Mouse (Mus musculus) lung, adult 18-20 months (tissue): Measurements from ENCODE around the gene Zfp324.
A peak's percentile ranks its signal among the peaks of the same experiment; 100 is the strongest.
"Not testable (repeated sequence)": the region's sequence is repeated elsewhere in the genome, so short reads cannot be mapped to it uniquely, and the experiment has no call there.

Experiments
- DNase-seq, 2 experiments: peaks; one replicate each; pipeline ENCODE4 v3.0.0; 2022; ENCODE audit warnings: mixed read lengths in 2 of 2

Gene Zfp324

DNA sequence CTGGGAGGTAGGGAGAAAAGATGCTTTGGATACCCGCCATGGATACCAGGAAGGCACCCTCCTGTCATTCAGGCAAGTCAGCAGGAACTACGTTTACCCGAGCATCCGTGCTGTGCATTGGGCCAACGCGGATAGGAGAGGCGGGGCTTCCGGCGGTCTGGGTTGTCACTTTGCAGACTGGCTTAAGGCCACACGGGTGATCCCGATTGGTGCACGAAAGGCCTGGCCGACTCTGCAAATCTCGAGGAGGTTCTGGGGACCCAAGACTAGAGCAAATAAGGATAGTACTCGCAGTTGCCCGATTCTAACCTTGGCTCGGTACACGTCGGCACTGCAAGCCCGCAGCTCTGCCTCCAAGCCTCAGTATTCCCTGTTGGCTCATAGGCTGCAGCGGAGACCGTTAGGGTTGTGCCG is at the start of gene Zfp324:
Gene Zfp324 (plus strand): TSS at position 161 of the 414 bp plus-strand sequence.
- DNase-seq, result peak; percentile 93 to 95

DNA sequence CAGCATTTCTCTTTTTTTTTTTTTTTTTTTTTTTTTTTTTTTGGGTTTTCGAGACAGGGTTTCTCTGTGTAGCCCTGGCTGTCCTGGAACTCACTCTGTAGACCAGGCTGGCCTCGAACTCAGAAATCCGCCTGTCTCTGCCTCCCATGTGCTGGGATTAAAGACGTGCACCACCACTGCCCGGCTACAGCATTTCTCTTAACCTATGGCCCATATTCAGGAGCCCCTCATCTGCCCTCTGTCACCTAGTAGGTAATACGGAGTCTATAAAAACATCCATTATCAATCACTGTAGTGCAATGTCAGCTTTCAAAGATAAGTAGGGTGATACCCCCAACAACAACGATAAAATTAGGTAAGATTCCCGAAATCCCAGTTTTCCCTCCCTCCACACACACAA is 45.1 kb upstream of the Zfp324 start:
- not testable (repeated sequence) for DNase-seq

DNA sequence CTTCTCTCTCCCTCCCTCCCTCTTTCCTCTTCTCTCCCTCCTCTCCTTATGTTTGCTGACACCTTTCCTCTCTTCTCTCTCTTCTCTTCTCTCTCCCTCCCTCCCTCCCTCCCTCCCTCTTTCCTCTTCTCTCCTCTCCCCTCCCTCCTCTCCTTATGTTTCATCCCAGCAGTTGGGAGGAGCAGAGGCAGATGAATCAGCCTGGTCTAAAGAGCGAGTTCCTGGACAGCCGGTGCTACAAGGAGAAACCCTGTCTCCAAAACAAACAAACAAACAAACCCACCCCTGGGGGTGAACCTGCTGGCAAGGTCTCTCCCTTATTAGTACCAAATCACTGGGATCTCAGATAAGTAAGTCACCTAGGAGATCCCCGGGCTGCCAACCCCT is 44.3 kb upstream of the Zfp324 start:
- no peak for DNase-seq

GRCm38 (mm10) chr7:12921705-12922465 is 43.8 kb upstream of the Zfp324 start, which contains the start of gene Rps5:
Gene Rps5 (plus strand): TSS chr7:12922290.
- DNase-seq, result peak; percentile 99

DNA sequence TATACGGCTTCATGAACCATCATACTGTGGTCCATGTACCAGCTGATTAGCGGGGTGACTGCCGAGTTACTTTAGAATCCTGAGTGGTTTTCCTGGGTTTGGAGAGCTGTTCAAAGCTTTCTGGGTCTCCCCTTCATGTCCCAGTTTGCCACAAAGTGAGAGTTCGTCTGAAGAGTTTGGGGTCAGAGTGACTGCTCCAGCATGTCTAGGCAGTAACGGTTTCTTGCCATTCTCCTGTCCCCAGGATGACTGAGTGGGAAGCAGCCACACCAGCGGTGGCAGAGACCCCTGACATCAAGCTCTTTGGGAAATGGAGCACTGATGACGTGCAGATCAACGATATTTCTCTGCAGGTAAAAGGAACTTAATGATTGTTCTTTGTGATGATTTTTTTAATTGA is 42.9 kb upstream of the Zfp324 start:
- no peak for DNase-seq

GRCm38 (mm10) chr7:12926316-12926715 is 39.3 kb upstream of the Zfp324 start:
- no peak for DNase-seq

- DNase-seq, result peak; percentile 87 to 93
These were observed 38.4 kb upstream of the Zfp324 start, which contains the start of gene Rnf225 for GRCm38 (mm10) chr7:12927191-12927680. Gene Rnf225 (plus strand): TSS chr7:12927416.

DNA sequence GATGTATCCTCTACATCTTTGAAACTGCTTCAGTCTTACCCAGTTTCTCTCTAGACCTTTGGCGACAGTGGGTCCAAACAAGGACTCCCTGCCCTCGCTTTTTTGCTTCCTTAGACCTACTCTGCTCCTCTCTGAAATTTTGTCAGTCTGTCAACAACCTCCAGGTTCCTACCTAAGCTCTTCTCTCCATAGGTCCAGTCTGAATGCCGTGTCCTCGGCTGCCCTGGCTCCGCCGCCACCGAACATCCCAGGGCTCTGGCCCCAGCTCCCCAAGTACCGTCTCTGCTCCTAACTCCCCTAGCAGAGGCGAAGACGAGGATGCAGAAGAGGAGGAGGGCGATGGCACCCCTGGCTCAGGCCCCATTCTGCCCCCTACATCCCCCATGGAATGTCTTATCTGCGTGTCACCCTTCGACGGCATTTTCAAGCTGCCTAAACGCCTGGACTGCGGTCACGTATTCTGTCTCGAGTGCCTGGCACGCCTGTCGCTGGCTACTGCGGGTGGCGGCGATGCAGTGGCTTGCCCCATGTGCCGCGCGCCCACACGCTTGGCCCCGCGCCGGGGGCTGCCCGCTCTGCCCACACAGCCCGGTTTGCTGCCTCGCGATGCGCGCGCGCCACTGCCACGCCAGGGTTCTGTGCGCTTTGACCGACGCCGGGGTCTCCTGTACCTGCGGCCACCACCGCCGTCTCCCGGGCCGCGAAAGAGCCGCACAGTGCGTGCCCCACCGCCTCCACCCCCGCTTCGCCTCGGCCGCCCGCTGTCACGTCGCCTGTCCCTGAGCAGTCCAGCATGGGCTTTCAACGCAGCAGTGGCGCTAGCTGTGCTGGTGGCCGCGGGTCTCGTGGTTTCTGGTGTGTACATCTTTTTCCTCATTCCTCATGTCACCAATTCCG is 37.7 kb upstream of the Zfp324 start:
- peak; percentile 24 to 37 for DNase-seq

DNA sequence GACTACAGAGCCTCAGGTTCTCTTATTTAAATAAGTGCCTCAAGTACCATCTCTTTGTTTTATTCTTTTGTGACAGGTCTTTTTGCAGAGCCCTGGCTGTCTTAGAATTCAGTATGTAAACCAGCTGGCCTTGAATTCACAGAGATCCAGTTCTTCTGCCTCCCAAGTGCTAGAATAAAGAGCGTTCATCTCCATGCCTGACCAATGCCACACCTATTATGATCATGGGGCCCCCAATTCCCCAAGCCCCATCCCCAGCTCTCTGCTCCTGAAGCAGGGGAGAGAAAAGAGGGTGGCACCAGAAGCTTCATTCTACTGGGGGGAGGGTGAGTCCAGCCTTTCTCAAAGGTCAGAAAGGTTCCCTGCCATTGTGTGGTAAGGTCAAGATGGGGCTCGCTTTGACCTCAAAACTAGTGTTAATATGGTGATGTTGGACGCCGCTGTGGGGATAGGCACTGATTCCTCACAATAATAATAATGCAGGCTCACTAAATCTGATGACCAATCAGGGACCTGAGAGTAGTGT is 32.0 kb upstream of the Zfp324 start:
- no peak for DNase-seq

DNA sequence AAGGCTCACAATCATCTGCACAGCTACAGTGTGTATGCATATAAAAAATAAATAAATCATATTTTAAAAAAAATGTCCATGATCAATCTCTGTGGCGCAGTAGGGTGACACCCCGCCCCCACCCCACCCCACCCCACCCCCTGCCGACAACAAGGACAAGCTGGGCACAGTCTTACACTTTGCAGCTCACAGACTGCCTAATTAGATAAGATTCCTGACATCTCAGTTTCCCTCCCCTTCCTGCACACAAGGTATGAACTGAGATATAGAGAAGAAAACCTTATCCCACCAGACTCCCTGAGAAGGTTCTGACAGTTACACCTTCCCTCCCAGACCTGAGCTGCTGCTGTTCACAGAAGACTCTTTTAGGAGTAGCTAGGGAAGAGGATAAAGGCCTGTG is 30.8 kb upstream of the Zfp324 start:
- DNase-seq, result no peak

DNA sequence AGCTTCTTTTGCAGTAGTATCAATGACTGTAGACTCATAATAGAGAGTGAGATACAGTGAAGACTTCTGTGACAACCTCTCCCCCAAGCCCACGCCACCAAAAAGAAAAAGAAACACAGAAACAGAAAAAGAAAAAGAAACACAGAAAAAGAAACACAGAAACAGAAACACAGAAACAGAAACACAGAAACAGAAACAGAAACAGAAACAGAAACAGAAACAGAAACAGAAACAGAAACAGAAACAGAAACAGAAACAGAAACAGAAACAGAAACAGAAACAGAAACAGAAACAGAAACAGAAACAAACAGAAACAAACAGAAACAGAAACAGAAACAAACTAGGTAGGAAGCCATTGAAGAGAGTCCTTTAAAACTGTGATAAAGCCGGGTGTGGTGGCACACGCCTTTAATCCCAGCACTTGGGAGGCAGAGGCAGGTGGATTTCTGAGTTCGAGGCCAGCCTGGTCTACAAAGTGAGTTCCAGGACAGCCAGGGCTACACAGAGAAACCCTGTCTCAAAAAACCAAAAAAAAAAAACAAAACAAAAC is 28.3 kb upstream of the Zfp324 start:
- not testable (repeated sequence) for DNase-seq

GRCm38 (mm10) chr7:12940599-12940998 is 25.0 kb upstream of the Zfp324 start:
- DNase-seq, result no peak

GRCm38 (mm10) chr7:12943488-12943887 is 22.1 kb upstream of the Zfp324 start:
- no peak for DNase-seq

GRCm38 (mm10) chr7:12949032-12949871 is 16.4 kb upstream of the Zfp324 start:
- DNase-seq, result peak; percentile 97

DNA sequence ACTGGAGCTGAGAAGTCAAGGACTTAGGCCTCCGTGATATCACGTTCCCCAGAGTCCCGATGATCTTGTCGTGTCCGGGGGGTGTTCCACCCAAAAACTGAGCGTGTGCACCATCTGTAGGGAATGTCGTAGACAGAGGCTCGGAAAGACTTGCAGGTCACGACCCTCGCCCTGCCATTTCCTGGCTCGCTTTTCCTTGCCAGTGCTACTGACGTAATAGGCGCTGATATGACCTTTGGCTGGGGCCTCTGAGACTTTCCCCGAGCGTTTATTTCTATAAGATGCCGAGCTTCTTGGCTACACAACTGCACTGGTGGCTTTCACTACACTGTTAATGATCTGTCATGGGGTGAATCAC is 15.8 kb upstream of the Zfp324 start:
- DNase-seq, result no peak

GRCm38 (mm10) chr7:12954896-12955295 is 10.7 kb upstream of the Zfp324 start:
- no peak for DNase-seq

- no peak for DNase-seq
These were observed 8.1 kb upstream of the Zfp324 start for GRCm38 (mm10) chr7:12957511-12957910.

DNA sequence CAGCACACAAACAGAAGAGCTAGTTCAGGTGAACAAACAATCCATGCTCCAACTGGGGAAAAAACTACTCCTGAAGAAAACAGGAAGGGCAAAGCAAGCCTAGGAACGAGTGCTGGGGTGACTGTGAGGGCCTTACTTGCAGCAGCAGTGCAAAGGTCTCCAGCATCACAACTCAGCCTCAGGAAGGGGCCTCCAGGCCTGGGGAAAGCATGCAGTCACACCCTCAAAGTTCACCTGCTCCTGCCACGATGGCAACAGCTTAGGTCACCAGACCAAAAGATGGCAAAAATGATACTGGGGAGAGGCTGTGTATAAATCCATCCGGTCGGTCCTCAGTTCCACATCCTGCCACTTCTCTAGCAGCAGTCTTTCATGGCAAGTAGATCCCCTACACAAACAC is 6.7 kb upstream of the Zfp324 start:
- DNase-seq, result no peak

- DNase-seq, result no peak
These were observed 5.9 kb upstream of the Zfp324 start for GRCm38 (mm10) chr7:12959718-12960117.

DNA sequence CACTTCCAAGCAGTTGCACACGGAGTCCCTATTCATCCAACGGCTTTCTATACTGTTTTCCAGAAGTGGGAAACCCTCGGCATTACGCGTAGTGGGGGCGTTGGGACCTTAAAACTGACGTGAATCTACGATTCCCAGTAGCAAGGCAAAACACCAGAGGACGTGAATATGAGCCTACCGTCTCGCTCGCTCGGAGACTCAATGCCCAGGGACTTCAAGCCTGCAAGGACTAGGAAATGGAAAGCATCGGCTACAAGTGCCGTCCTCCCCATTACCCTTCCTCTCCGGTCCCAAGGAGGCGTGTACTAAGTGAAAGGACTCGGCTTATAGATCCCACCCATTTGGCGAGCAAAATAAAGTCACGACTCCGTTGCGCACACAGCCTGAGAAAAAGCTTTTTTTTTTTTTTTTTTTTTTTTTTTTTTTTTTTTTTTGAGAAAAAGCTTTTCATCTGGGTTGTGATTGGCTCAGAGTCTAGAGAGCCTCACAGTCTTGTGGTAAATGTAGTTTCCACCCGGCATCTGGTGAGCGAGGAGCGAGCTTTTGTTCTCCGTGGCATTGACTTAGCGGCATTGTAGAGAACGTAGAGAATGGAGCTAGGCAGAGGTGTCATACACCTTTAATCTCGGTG is 4.0 kb upstream of the Zfp324 start:
- peak; percentile 52 to 55 for DNase-seq

GRCm38 (mm10) chr7:12966104-12966845 is 637 bp downstream of the Zfp324 start:
- DNase-seq, result peak; percentile 70 to 73
